Mouse (Mus musculus): ENCODE measurements around the gene Rgs19.

Gene Rgs19

GRCm38 (mm10) chr2:181693339-181694280, at the start of gene Rgs19:
Gene Rgs19, minus strand, starts transcription at chr2:181693977.
- peak; percentile 70 to 75 for DNase-seq

- DNase-seq, result no peak
Observed at GRCm38 (mm10) chr2:181730051-181730450, 36.3 kb upstream of the Rgs19 start.

- no peak for DNase-seq
Observed at GRCm38 (mm10) chr2:181727659-181728262, 34.0 kb upstream of the Rgs19 start.

- peak; percentile 42 to 59 for DNase-seq
Observed at GRCm38 (mm10) chr2:181722213-181722612, 28.4 kb upstream of the Rgs19 start.

- peak; percentile 66 to 77 for DNase-seq
Observed at GRCm38 (mm10) chr2:181721200-181721599, 27.4 kb upstream of the Rgs19 start.

GRCm38 (mm10) chr2:181720061-181720460, 26.3 kb upstream of the Rgs19 start:
- DNase-seq, result peak; percentile 45 to 58

GRCm38 (mm10) chr2:181716991-181717390, 23.2 kb upstream of the Rgs19 start:
- DNase-seq, result no peak

- DNase-seq, result no peak
Observed at GRCm38 (mm10) chr2:181715382-181715781, 21.6 kb upstream of the Rgs19 start.

- DNase-seq, result peak in 1 of 2 experiments; percentile 33
Observed at GRCm38 (mm10) chr2:181714903-181715326, 21.1 kb upstream of the Rgs19 start, which contains the start of gene Oprl1. Gene Oprl1, plus strand, starts transcription at chr2:181715016.

- peak in 1 of 2 experiments; percentile 26 for DNase-seq
Observed at GRCm38 (mm10) chr2:181713749-181714148, 20.0 kb upstream of the Rgs19 start.

GRCm38 (mm10) chr2:181706668-181707067, 12.9 kb upstream of the Rgs19 start:
- DNase-seq, result peak in 1 of 2 experiments; percentile 35

- DNase-seq, result no peak
Observed at GRCm38 (mm10) chr2:181698241-181698640, 4.5 kb upstream of the Rgs19 start, which contains the start of gene Lkaaear1. Gene Lkaaear1, minus strand, starts transcription at chr2:181698442.

GRCm38 (mm10) chr2:181696801-181697420, 3.1 kb upstream of the Rgs19 start:
- peak in 1 of 2 experiments; percentile 1 for DNase-seq

- no peak for DNase-seq
Observed at GRCm38 (mm10) chr2:181695776-181696175, 2.0 kb upstream of the Rgs19 start.

- DNase-seq, result no peak
Observed at GRCm38 (mm10) chr2:181694581-181694980, 804 bp upstream of the Rgs19 start.

GRCm38 (mm10) chr2:181692304-181692703, 1.5 kb downstream of the Rgs19 start:
- DNase-seq, result no peak

- no peak for DNase-seq
Observed at GRCm38 (mm10) chr2:181691571-181691970, 2.2 kb downstream of the Rgs19 start.

- DNase-seq, result no peak
Observed at GRCm38 (mm10) chr2:181691083-181691482, 2.7 kb downstream of the Rgs19 start.

- no peak for DNase-seq
Observed at GRCm38 (mm10) chr2:181689466-181690160, 4.2 kb downstream of the Rgs19 start.

GRCm38 (mm10) chr2:181687586-181687985, 6.2 kb downstream of the Rgs19 start:
- no peak for DNase-seq

- DNase-seq, result no peak
Observed at GRCm38 (mm10) chr2:181685686-181686085, 8.1 kb downstream of the Rgs19 start.

- no peak for DNase-seq
Observed at GRCm38 (mm10) chr2:181684713-181685112, 9.1 kb downstream of the Rgs19 start.

GRCm38 (mm10) chr2:181683381-181683780, 10.4 kb downstream of the Rgs19 start:
- no peak for DNase-seq
